Mouse (Mus musculus) T-helper 1 cell (primary cell): ENCODE measurements around the gene Mavs.

Source experiments
- in situ Hi-C: fragments of 300-600 bp; cut with MboI, MseI; formaldehyde crosslinking; loops from one replicate; pipeline ENCODE4 v1.15.1; 2025; ENCODE audit warnings: high pct_unique_total_duplicates

Mavs gene

GRCm38 (mm10) chr2:131261481-131262212 lies 27.8 kb downstream of the Mavs start:
- in situ Hi-C loops: no loop called here

- in situ Hi-C loops: no loop called here
These were observed 28.4 kb downstream of the Mavs start, which contains the start of gene Pank2 for GRCm38 (mm10) chr2:131262213-131262672. Gene Pank2 (plus strand): TSS chr2:131262495.

GRCm38 (mm10) chr2:131262680-131263670 lies 29.1 kb downstream of the Mavs start:
- in situ Hi-C loops: no loop called here

GRCm38 (mm10) chr2:131264027-131264426 lies 30.2 kb downstream of the Mavs start:
- in situ Hi-C loops: no loop called here

- in situ Hi-C loops: no loop called here
These were observed 31.2 kb downstream of the Mavs start for GRCm38 (mm10) chr2:131265056-131265455.

GRCm38 (mm10) chr2:131275493-131275892 lies 41.6 kb downstream of the Mavs start:
- in situ Hi-C loops: no loop called here

- in situ Hi-C loops: no loop called here
These were observed 42.9 kb downstream of the Mavs start for GRCm38 (mm10) chr2:131276722-131277121.

- in situ Hi-C loops: no loop called here
These were observed 47.7 kb downstream of the Mavs start for GRCm38 (mm10) chr2:131281596-131281995.

GRCm38 (mm10) chr2:131286276-131286675 lies 52.4 kb downstream of the Mavs start:
- in situ Hi-C loops: no loop called here

GRCm38 (mm10) chr2:131290669-131291068 lies 56.8 kb downstream of the Mavs start:
- in situ Hi-C loops: no loop called here

GRCm38 (mm10) chr2:131296746-131297261 lies 62.9 kb downstream of the Mavs start:
- in situ Hi-C loops: no loop called here
